Mouse (Mus musculus) small intestine, adult 2 months (tissue): ENCODE data around the gene Atad2b. TPM values are rescaled to one million over a fixed set of nuclear protein-coding genes. Genes with fewer than 3 reads are reported as not detected.
A peak's percentile ranks its signal among the peaks of the same experiment; 100 is the strongest.
"Not testable (repeated sequence)": the region's sequence is repeated elsewhere in the genome, so short reads cannot be mapped to it uniquely, and the experiment has no call there.

Experiments
- H3K27ac ChIP-seq: fragments of 200-500 bp; 2 replicates; pipeline ENCODE4 v1.5.1; 2012; ENCODE audit warnings: low read depth, low read length, control low read depth, inconsistent platforms; ENCODE audit not compliant: insufficient read depth
- H3K27me3 ChIP-seq: fragments of 200-500 bp; 2 replicates; pipeline ENCODE4 v1.6.1; 2012; ENCODE audit warnings: mild to moderate bottlenecking, moderate library complexity, low read length, inconsistent platforms; ENCODE audit not compliant: control insufficient read depth, insufficient read depth
- H3K36me3 ChIP-seq: fragments of 200-500 bp; 2 replicates; pipeline ENCODE4 v1.6.1; 2012; ENCODE audit warnings: mild to moderate bottlenecking, low read length, control low read depth, inconsistent platforms; ENCODE audit not compliant: control insufficient read depth, insufficient read depth
- H3K4me1 ChIP-seq: fragments of 200-500 bp; 2 replicates; pipeline ENCODE4 v1.6.1; 2012; ENCODE audit warnings: low read length, inconsistent platforms, mixed read lengths; ENCODE audit not compliant: control insufficient read depth, insufficient read depth, insufficient read length
- H3K4me3 ChIP-seq: fragments of 200-500 bp; 2 replicates; pipeline ENCODE4 v1.5.1; 2012; ENCODE audit warnings: low read depth, mild to moderate bottlenecking, control low read depth, inconsistent platforms, low read length, moderate library complexity
- CTCF ChIP-seq: fragments of 200-500 bp; IDR thresholded peaks from 2 replicates; pipeline ENCODE4 v1.5.1; 2012; ENCODE audit warnings: low read depth, mild to moderate bottlenecking, control low read depth, inconsistent platforms, low read length, moderate library complexity, mixed read lengths; ENCODE audit not compliant: insufficient replicate concordance, insufficient read length; ENCODE audit errors: extremely low read depth
- POLR2A ChIP-seq: fragments of 200-500 bp; IDR thresholded peaks from 2 replicates; pipeline ENCODE4 v1.6.1; 2012; ENCODE audit warnings: low read depth, mild to moderate bottlenecking, control low read depth, inconsistent platforms, low read length, moderate library complexity
- WGBS: fragments of 180-500 bp; shearing (Covaris S2); methylation state at CpG from one replicate; pipeline ENCODE4 v1.1.7; 2018; 5-methylcytosine and 5-hydroxymethylcytosine counted together
- polyA plus RNA-seq: library from polyadenylated mRNA; depleted of rRNA; stranded (reverse); fragments of >200 nt; gene quantifications from 2 replicates; pipeline ENCODE4 v1.2.3, GENCODE M21; 2012

The Atad2b gene
- polyA plus RNA-seq, 1 experiment, result 19.7 TPM

DNA sequence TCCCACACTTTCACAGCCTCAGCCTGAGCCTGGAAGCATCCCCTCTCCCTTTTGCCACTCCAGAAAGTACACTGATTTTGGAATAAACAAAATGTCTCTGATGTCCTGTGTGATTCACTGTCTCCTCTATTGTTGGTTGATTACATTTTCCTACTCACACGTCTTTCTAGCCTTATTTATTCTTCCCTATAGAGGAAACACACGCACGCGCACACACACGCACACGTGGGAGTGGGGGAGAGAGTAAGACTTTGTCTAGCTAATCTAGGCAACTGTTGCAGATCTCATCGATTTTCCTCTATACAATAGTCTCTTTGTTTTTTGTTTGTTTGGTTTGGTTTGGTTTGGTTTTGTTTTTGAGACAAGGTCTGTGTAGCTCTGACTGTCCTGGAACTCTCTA lies 8.8 kb upstream of the Atad2b start:
- H3K27ac ChIP-seq, result no peak overlapping the region
- WGBS, result 79% methylated on average over 7 of the region's 7 CpGs
- H3K4me3 ChIP-seq, result no peak overlapping the region

DNA sequence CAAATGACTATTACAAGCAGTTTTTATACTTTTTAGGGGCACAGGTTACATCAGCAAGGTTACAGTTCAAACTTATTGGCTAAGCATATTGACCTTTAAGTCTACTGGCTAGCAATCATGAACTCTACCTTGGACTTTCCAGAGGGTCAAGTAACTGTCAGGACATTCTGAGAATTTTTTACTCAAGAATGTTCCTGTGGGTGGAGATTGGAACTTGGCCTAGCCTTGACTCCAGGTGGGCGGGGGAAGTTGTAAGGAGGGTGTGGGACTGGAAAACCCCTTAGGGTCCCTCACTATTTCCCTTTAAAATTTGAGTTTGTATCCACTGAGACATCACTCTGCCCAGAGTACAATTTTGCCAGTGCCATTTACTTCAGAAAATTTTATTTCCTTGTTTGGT lies 6.7 kb upstream of the Atad2b start:
- H3K27me3 ChIP-seq, H3K27ac ChIP-seq, H3K36me3 ChIP-seq, H3K4me3 ChIP-seq: not testable (repeated sequence)
- 77% methylated on average over 1 of the region's 1 CpGs for WGBS
- H3K4me1 ChIP-seq, result peaks cover 10% of the 10 kb centered on the region; the same call in 1 of the 2 replicates

More for the DNA sequence above, 8.8 kb upstream of the Atad2b start:
- Histone ChIP-seq H3K27me3 (no peaks in the 10 kb centered on the region), H3K36me3 (peaks cover 4% of the 10 kb centered on the region), H3K4me1 (peaks cover 7% of the 10 kb centered on the region; the same call in 1 of the 2 replicates)
- TF ChIP-seq POLR2A (no peak), CTCF (no peak)

DNA sequence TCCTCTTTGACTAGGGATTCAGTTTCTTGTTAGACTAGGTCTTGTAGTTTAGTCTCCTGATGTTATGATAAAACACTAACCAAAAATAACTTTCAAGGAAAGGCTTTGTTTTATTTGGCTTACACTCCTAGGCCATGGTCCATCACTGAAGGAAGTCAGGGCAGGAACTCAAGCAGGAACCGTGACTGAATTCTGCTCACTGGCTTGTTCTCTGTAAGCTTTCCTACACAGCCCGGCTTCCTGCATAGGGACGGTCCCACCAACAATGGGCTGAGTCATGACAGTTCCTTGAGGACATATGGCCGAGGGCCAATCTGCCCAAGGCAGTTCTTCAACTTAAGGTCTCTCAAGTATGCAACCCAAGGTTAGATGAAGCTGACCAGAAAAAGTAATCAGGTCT lies 5.4 kb upstream of the Atad2b start:
- Histone ChIP-seq H3K4me3 (no peak overlapping the region), H3K27ac (peak overlapping the region; percentile 53), H3K4me1 (peaks cover 10% of the 10 kb centered on the region; the same call in 1 of the 2 replicates), H3K27me3 (no peaks in the 10 kb centered on the region), H3K36me3 (no peaks in the 10 kb centered on the region)
- TF ChIP-seq POLR2A, result no peak
- no peak for TF ChIP-seq CTCF
- 49% methylated on average over 4 of the region's 4 CpGs for WGBS

DNA sequence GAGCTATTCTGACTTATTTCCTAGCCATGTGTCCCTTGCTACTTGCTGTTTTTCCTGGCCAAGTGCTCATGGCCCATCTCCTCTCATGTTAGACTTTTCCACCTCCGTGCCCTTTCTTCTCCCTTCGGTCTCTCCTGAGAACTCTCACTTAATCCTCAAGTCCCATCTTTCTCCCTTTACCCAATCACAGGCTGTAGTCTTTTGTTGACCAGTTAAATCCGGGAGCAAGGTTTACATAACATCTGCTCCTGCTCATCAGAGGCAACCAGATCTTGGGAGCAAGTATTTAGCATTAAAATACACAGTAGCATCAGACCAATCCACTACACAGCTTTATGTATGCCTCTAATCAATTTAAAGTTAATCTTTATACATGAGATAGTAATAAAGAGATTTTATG lies 2.7 kb upstream of the Atad2b start:
- TF ChIP-seq CTCF, result no peak
- TF ChIP-seq POLR2A, result no peak
- no peaks in the 10 kb centered on the region for H3K36me3 ChIP-seq
- WGBS, result 62% methylated on average over 3 of the region's 3 CpGs
- peaks cover 10% of the 10 kb centered on the region; the same call in 1 of the 2 replicates for H3K4me1 ChIP-seq
- no peak overlapping the region for H3K4me3 ChIP-seq
- H3K27ac ChIP-seq, result peak overlapping the region; percentile 73; the same call in 1 of the 2 replicates
- H3K27me3 ChIP-seq, result no peaks in the 10 kb centered on the region

DNA sequence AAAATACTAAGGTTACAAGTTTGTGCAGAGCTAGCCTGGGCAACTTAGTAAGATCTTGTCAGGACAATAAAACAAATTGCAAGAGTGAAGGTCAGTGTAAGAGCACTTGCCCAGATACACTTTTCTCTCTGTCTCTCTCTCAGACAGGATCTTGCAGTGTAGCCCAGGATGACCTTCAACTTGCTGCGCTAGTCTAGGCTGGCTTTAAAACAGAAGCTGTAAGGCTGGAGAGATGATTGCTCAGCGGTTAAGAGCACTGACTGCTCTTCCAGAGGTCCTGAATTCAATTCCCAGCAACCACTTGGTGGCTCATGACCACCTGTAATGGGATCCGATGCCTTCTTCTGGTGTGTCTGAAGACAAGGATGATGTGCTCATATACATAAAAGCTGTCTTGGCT lies 2.2 kb upstream of the Atad2b start:
- no peak overlapping the region; the same call in 1 of the 2 replicates for H3K27ac ChIP-seq
- TF ChIP-seq POLR2A, result no peak
- TF ChIP-seq CTCF, result no peak

DNA sequence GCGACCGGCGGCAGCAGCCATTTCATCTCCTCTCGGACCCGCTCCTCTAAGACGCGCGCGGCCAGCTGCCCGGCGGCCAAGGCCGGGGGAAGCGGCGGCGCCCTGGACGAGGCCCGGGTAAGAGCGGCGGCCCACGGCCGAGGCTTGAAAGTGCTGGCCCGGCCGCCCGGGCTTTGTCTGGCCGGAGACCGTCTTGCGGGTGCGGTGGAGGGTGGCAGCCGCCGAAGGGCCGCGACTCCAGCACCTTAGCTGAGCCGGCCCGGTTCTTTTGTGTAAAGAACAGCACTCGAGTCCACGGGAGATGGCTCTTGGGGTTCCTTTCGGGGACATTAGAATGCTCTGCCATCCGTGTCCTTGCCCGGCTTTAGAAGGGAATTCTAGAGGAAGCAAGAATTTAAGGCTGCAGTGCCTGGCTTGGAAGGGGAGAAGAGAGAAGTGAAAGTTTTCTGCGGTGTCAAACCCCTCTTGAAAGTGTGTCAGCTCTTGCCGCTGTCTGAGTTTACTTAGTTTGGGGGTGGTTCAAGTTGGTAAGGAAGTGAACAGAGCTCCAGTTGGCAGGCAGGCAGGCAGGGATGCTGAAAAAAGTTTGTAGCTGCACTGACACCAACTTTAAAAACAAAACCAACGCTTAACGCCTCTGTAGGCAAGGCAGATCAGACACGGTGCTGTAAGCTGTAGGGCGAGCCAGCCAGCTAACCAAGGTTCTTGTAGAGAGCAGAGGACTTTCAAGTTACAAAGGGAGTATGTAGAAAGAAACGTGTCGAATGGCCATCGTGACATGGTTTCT lies 845 bp downstream of the Atad2b start:
- peak overlapping the region; percentile 90 for H3K4me3 ChIP-seq
- WGBS, result under 1% methylated on average over 48 of the region's 48 CpGs
- H3K27ac ChIP-seq, result peak overlapping the region; percentile 87
- no peaks in the 10 kb centered on the region for H3K36me3 ChIP-seq
- peaks cover 6% of the 10 kb centered on the region; the same call in 1 of the 2 replicates for H3K4me1 ChIP-seq
- H3K27me3 ChIP-seq, result no peaks in the 10 kb centered on the region
- no peak for TF ChIP-seq CTCF
- no peak for TF ChIP-seq POLR2A

More for the DNA sequence above, 2.2 kb upstream of the Atad2b start:
- H3K36me3 ChIP-seq, result no peaks in the 10 kb centered on the region
- 76% methylated on average over 3 of the region's 3 CpGs for WGBS
- H3K27me3 ChIP-seq, result no peaks in the 10 kb centered on the region
- H3K4me1 ChIP-seq, result peaks cover 10% of the 10 kb centered on the region; the same call in 1 of the 2 replicates
- H3K4me3 ChIP-seq, result no peak overlapping the region

DNA sequence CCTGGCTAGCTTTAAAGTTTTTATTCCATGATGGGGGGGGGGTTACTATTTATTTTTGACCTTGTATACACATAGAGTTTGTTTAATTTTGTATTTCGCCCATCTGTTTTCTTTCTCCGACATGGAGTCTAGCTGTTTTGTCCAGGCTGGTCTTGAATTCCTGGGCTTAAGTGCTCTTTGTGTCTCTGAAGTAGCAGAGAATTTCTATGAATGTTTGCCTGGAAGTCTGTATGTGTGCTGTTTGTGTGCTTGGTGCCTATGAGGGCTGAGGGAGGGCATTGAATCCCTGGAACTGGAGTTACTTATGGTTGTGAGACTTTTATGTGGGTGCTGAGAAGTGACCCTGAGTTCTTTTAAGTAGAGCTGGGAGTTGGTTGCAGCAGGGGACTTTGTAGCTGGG lies 11.0 kb downstream of the Atad2b start:
- WGBS, result 69% methylated on average over 2 of the region's 2 CpGs
- Histone ChIP-seq H3K4me3 (no peak overlapping the region), H3K27ac (no peak overlapping the region), H3K4me1 (no peaks in the 10 kb centered on the region), H3K36me3 (peaks cover 2% of the 10 kb centered on the region; the same call in 1 of the 2 replicates), H3K27me3 (no peaks in the 10 kb centered on the region)
- no peak for TF ChIP-seq POLR2A
- TF ChIP-seq CTCF, result no peak
